Mouse (Mus musculus): Measurements from ENCODE around the gene Vegfd.

GRCm38 (mm10) chrX:164420518-164420917 is 47.3 kb downstream of the Vegfd start:
- TF ChIP-seq GATA1 (IDR thresholded peaks at IDR 0.05; ENCODE audit: borderline replicate concordance, low read length) (no peak), FLI1 (IDR thresholded peaks at IDR 0.05; ENCODE audit: low read length) (no peak)

All from megakaryocyte, embryonic 14.5 days (primary cell).